Mouse (Mus musculus): ENCODE data around the gene Il17c. TPM values are rescaled to one million over a fixed set of nuclear protein-coding genes. Genes with fewer than 3 reads are reported as not detected.
A peak's percentile ranks its signal among the peaks of the same experiment; 100 is the strongest.

The Il17c gene
- polyA plus RNA-seq, 1 experiment from 2014 or later = not detected

DNA sequence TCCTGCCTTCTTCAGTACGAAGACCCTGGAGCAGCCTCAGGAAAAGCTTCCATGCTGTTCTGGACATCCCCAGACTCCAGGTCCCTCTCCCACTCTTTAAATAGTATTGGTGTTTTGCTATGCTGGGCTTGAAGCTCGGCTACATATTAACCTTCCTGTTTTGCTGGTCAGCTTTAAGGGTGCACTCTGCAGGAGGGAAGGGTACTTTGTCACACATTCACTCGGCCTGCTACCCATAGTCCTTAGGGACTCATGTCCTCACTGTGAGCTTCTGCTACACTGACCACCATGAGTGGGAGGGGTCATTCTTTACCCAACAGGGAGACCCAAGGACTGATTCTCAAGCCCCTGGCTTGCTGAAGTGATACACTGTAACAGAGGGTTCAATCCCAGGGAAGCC is 8.8 kb downstream of the Il17c start:
- H3K27ac ChIP-seq (ENCODE audit: poor library complexity, severe bottlenecking) = no peak overlapping the region
- ATAC-seq (ENCODE audit: insufficient number of reproducible peaks, low FRiP score) = no peak
- no peaks in the 10 kb centered on the region; the same call in 1 of the 2 replicates for H3K9me3 ChIP-seq (replicated peaks)
- H3K4me2 ChIP-seq = no peak overlapping the region
- no peak overlapping the region for H3K4me3 ChIP-seq
- H3K9ac ChIP-seq = no peak overlapping the region
- H3K27me3 ChIP-seq (replicated peaks) = no peaks in the 10 kb centered on the region
- H3K4me1 ChIP-seq (replicated peaks) = peaks cover 24% of the 10 kb centered on the region
- 69% methylated on average over 3 of the region's 3 CpGs for WGBS
- peaks cover 30% of the 10 kb centered on the region for H3K36me3 ChIP-seq

DNA sequence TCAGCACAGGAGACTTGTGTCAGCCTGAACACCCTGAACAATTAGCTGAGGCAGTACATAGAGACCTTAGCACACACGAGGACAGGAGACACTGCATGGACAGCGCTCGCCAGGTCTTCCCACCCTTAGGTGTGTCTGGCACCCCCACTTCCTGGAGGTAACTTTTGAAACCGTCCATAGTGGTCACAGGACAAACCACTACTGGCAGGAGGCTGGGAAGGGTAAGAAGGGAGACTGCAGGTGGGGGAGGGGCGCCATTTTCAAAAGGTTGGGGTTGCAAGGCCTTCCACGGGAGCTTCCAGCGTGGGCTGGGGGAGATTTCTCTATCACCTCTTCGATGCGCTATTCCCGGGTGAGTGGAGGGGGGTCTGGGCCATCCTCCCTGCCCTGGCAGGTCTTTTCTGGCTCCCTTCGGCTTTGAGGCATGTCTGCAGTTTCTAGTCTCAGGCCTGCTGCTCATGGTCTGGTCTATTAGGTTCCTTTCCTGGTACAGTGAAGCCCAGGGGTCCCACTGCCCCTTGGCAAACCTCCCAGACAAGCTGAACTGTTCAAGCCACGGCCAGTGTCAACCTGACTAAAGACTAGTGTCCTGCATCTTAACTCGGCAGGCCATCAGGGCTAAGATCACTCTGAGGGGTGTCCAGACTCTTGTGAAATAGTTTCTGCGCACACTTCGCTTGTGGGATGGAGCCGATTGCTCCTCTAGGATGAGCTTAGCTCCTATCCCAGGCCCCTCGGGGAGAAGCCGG is 10.0 kb downstream of the Il17c start:
- ATAC-seq (ENCODE audit: insufficient number of reproducible peaks, low FRiP score) = 0 out of 2 replicates have a peak, but pooled peaks have one; percentile 9
- peak overlapping the region; percentile 91 for H3K4me2 ChIP-seq
- H3K27ac ChIP-seq (ENCODE audit: poor library complexity, severe bottlenecking) = peak overlapping the region; percentile 59
- WGBS = 26% methylated on average over 18 of the region's 18 CpGs
- peaks cover 24% of the 10 kb centered on the region for H3K4me1 ChIP-seq (replicated peaks)
- H3K4me3 ChIP-seq = peak overlapping the region; percentile 63
- no peaks in the 10 kb centered on the region; the same call in 1 of the 2 replicates for H3K9me3 ChIP-seq (replicated peaks)
- peaks cover 30% of the 10 kb centered on the region for H3K36me3 ChIP-seq
- peak overlapping the region; percentile 84 for H3K9ac ChIP-seq
- no peaks in the 10 kb centered on the region for H3K27me3 ChIP-seq (replicated peaks)

GRCm38 (mm10) chr8:122432443-122433268 is 10.8 kb downstream of the Il17c start, which contains the start of gene Cyba:
Gene Cyba, minus strand, starts transcription at chr8:122432930.
- Histone ChIP-seq H3K4me3 (peak within 1 kb of the TSS; percentile 63), H3K27ac (ENCODE audit: poor library complexity, severe bottlenecking) (peak within 1 kb of the TSS; percentile 59), H3K4me1 (replicated peaks) (peaks cover 26% of the 10 kb centered on the region), H3K4me2 (peak within 1 kb of the TSS; percentile 91), H3K36me3 (peaks cover 35% of the 10 kb centered on the region), H3K27me3 (replicated peaks) (no peaks in the 10 kb centered on the region), H3K9me3 (replicated peaks) (no peaks in the 10 kb centered on the region; the same call in 1 of the 2 replicates), H3K9ac (peak within 1 kb of the TSS; percentile 84)
- WGBS = 4% methylated on average over 45 of the region's 45 CpGs
- ATAC-seq (ENCODE audit: insufficient number of reproducible peaks, low FRiP score) = peak; percentile 84

- Histone ChIP-seq H3K4me2 (peak overlapping the region; percentile 91), H3K9me3 (replicated peaks) (no peaks in the 10 kb centered on the region; the same call in 1 of the 2 replicates), H3K36me3 (peaks cover 37% of the 10 kb centered on the region), H3K4me3 (no peak overlapping the region), H3K4me1 (replicated peaks) (peaks cover 33% of the 10 kb centered on the region), H3K27me3 (replicated peaks) (no peaks in the 10 kb centered on the region), H3K9ac (peak overlapping the region; percentile 84), H3K27ac (ENCODE audit: poor library complexity, severe bottlenecking) (peak overlapping the region; percentile 59; the same call in 1 of the 2 replicates)
- WGBS = 64% methylated on average over 11 of the region's 11 CpGs
- ATAC-seq (ENCODE audit: insufficient number of reproducible peaks, low FRiP score) = peak; percentile 20
Observed at GRCm38 (mm10) chr8:122433269-122433905, 11.6 kb downstream of the Il17c start.

- H3K4me3 ChIP-seq = no peak overlapping the region
- no peaks in the 10 kb centered on the region for H3K27me3 ChIP-seq (replicated peaks)
- H3K9ac ChIP-seq = no peak overlapping the region
- no peak overlapping the region for H3K27ac ChIP-seq (ENCODE audit: poor library complexity, severe bottlenecking)
- no peak for ATAC-seq (ENCODE audit: insufficient number of reproducible peaks, low FRiP score)
- H3K36me3 ChIP-seq = peaks cover 54% of the 10 kb centered on the region
- 84% methylated on average over 6 of the region's 6 CpGs for whole genome bisulfite sequencing
- peaks cover 35% of the 10 kb centered on the region for H3K4me1 ChIP-seq (replicated peaks)
- H3K4me2 ChIP-seq = no peak overlapping the region
- no peaks in the 10 kb centered on the region; the same call in 1 of the 2 replicates for H3K9me3 ChIP-seq (replicated peaks)
Observed at GRCm38 (mm10) chr8:122435375-122435774, 13.6 kb downstream of the Il17c start.

GRCm38 (mm10) chr8:122436146-122436545 is 14.3 kb downstream of the Il17c start:
- H3K9me3 ChIP-seq (replicated peaks) = no peaks in the 10 kb centered on the region; the same call in 1 of the 2 replicates
- WGBS = 90% methylated on average over 9 of the region's 9 CpGs
- no peak overlapping the region for H3K4me2 ChIP-seq
- no peak for ATAC-seq (ENCODE audit: insufficient number of reproducible peaks, low FRiP score)
- no peak overlapping the region for H3K27ac ChIP-seq (ENCODE audit: poor library complexity, severe bottlenecking)
- no peak overlapping the region for H3K9ac ChIP-seq
- no peaks in the 10 kb centered on the region for H3K27me3 ChIP-seq (replicated peaks)
- H3K36me3 ChIP-seq = peaks cover 54% of the 10 kb centered on the region
- H3K4me1 ChIP-seq (replicated peaks) = peaks cover 31% of the 10 kb centered on the region
- H3K4me3 ChIP-seq = no peak overlapping the region

DNA sequence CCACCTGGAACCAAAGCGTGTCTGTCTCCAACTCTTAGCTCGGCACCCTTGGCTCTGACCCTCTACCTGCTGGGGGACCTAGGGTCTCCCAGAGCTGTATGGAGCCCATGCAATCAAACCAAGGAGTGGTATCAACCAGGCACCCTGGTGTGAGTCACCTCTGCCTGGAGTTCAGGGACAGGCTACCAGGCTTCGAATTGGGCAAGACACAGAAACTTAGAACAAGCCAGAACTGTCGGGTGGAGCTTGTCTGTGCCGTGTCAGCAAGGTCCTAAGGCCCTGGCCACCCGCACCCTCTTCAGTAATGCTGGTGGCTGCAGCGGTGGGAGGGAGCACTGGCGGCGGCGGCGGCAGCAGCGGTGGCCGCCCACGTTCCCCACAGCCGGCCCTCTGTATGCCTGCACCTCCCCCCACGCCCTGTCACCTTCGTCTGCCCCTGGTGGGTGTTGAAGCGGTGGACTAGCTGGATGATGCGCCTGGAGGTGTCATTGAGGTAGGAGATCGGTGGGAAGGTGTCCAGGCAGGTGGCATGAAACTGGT is 14.8 kb downstream of the Il17c start:
- H3K4me2 ChIP-seq = no peak overlapping the region
- H3K27me3 ChIP-seq (replicated peaks) = no peaks in the 10 kb centered on the region
- WGBS = 76% methylated on average over 20 of the region's 20 CpGs
- no peak overlapping the region for H3K27ac ChIP-seq (ENCODE audit: poor library complexity, severe bottlenecking)
- no peaks in the 10 kb centered on the region; the same call in 1 of the 2 replicates for H3K9me3 ChIP-seq (replicated peaks)
- no peak for ATAC-seq (ENCODE audit: insufficient number of reproducible peaks, low FRiP score)
- peaks cover 54% of the 10 kb centered on the region for H3K36me3 ChIP-seq
- H3K4me3 ChIP-seq = no peak overlapping the region
- H3K4me1 ChIP-seq (replicated peaks) = peaks cover 26% of the 10 kb centered on the region
- H3K9ac ChIP-seq = no peak overlapping the region

GRCm38 (mm10) chr8:122437708-122438331 is 16.0 kb downstream of the Il17c start:
- 84% methylated on average over 13 of the region's 13 CpGs for WGBS
- H3K27ac ChIP-seq (ENCODE audit: poor library complexity, severe bottlenecking) = peak overlapping the region; percentile 56; the same call in 1 of the 2 replicates
- no peaks in the 10 kb centered on the region for H3K27me3 ChIP-seq (replicated peaks)
- no peaks in the 10 kb centered on the region; the same call in 1 of the 2 replicates for H3K9me3 ChIP-seq (replicated peaks)
- H3K4me3 ChIP-seq = no peak overlapping the region
- peaks cover 23% of the 10 kb centered on the region for H3K4me1 ChIP-seq (replicated peaks)
- peak overlapping the region; percentile 29; the same call in 1 of the 2 replicates for H3K4me2 ChIP-seq
- ATAC-seq (ENCODE audit: insufficient number of reproducible peaks, low FRiP score) = no peak
- 0 out of 2 replicates have a peak overlapping the region, but pooled peaks have one; percentile 30 for H3K9ac ChIP-seq
- H3K36me3 ChIP-seq = peaks cover 54% of the 10 kb centered on the region

DNA sequence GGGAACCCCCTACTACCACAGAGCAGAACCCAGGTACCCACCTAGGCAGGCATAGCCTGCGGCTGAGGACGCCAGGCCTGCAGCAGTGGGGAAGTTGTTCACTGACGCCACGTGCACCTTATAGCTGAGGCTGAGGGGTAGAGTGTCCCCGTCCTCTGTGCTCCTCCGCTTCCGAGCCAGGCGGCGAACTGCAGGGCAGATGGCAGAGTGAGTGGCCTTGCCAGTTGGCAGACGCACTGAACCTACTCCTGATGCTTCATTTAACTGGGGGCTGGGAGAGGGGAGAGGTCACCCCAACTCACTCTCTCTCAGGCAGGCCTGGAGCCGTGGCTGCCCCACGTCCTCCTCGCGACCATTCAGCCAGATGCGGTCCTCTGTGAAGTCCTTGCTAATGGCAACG is 17.5 kb downstream of the Il17c start:
- H3K4me1 ChIP-seq (replicated peaks) = peaks cover 19% of the 10 kb centered on the region
- H3K36me3 ChIP-seq = peaks cover 49% of the 10 kb centered on the region
- H3K27ac ChIP-seq (ENCODE audit: poor library complexity, severe bottlenecking) = no peak overlapping the region
- 90% methylated on average over 16 of the region's 16 CpGs for WGBS
- no peak overlapping the region for H3K4me3 ChIP-seq
- H3K9me3 ChIP-seq (replicated peaks) = no peaks in the 10 kb centered on the region; the same call in 1 of the 2 replicates
- H3K9ac ChIP-seq = no peak overlapping the region
- no peak overlapping the region for H3K4me2 ChIP-seq
- ATAC-seq (ENCODE audit: insufficient number of reproducible peaks, low FRiP score) = no peak
- H3K27me3 ChIP-seq (replicated peaks) = no peaks in the 10 kb centered on the region

DNA sequence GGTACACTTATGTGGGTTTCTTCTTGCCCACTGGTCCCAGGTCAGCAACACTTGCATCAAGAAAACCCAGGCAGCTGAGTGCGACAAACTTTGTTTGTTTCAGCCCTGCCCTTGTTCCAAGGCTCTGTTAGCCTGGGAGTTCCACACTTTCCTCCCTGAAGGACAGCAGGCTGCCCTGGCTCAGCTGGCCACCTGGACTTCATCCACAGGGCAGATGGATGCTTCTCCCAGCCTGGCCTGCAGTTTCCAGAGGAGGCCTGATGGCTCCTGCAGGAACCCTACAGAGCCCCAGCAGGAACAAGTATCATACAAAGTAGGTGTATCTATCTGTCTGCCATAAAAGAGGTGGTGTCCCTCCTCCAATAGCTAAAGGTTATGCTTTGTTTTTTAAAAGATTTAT is 19.5 kb downstream of the Il17c start:
- no peaks in the 10 kb centered on the region for H3K9me3 ChIP-seq (replicated peaks)
- no peak overlapping the region for H3K4me3 ChIP-seq
- H3K27me3 ChIP-seq (replicated peaks) = no peaks in the 10 kb centered on the region
- peaks cover 32% of the 10 kb centered on the region for H3K36me3 ChIP-seq
- H3K27ac ChIP-seq (ENCODE audit: poor library complexity, severe bottlenecking) = no peak overlapping the region
- no peak overlapping the region for H3K9ac ChIP-seq
- WGBS = 94% methylated on average over 1 of the region's 1 CpGs
- no peak overlapping the region for H3K4me2 ChIP-seq
- ATAC-seq (ENCODE audit: insufficient number of reproducible peaks, low FRiP score) = no peak
- H3K4me1 ChIP-seq (replicated peaks) = peaks cover 39% of the 10 kb centered on the region
